Mouse (Mus musculus): Measurements from ENCODE around the gene Gm20388. TPM values are rescaled to one million over a fixed set of nuclear protein-coding genes. Genes with fewer than 3 reads are reported as not detected.
A peak's percentile ranks its signal among the peaks of the same experiment; 100 is the strongest.

The Gm20388 gene
- polyA plus RNA-seq, 1 experiment from 2014 or later = 7.4 TPM

DNA sequence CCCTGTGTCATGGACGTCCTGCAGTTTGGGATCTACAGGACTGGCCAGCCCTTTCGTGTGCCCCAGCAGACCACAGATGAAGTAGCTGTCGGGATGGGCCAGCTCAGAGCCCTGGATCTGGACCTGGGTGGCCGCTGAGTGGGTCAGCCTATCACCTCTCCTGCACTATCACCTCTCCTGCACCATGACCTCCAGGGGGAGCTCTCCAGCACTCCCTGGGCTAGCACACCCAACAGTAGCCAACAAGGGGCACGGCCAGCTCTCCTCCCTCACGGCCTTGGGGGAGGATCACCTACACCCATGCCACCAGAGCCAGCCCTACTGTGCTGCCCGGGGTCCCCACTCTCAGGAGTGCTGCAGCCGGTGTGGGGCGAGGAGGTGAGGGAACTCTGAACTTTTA lies 1136.8 kb downstream of the Gm20388 start:
- 69% methylated on average over 9 of the region's 9 CpGs for whole genome bisulfite sequencing
- no peak overlapping the region for H3K4me3 ChIP-seq (replicated peaks)
- no peaks in the 10 kb centered on the region for H3K9me3 ChIP-seq (replicated peaks)
- peaks cover 11% of the 10 kb centered on the region for H3K4me1 ChIP-seq
- no peak overlapping the region for H3K27ac ChIP-seq
- H3K27me3 ChIP-seq = peaks cover 55% of the 10 kb centered on the region
- no peak overlapping the region for H3K4me2 ChIP-seq
- H3K36me3 ChIP-seq = no peaks in the 10 kb centered on the region
- ATAC-seq (replicated peaks; ENCODE audit: low FRiP score) = no peak
- no peak overlapping the region for H3K9ac ChIP-seq

DNA sequence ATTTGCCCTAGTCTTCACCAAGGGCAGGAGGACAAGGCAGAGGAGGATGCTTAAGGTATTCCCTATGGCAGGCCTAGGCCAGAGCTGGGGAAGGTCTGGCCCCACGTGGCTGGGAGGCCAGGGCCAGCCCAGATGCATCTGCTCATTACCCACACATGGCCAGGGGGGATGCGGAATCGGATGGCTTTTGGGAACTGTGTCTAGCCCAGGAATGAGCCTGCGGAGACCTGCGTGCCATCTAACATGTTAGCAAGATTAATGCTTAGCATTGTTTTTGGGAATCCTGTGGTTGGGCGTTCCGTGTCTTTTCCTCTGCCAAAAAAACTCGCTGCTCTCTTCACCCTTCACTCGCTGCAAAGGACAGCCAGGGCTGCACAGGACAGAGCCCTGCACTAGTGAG lies 1147.4 kb downstream of the Gm20388 start:
- no peak overlapping the region for H3K4me3 ChIP-seq (replicated peaks)
- no peaks in the 10 kb centered on the region for H3K4me1 ChIP-seq
- no peaks in the 10 kb centered on the region for H3K9me3 ChIP-seq (replicated peaks)
- ATAC-seq (replicated peaks; ENCODE audit: low FRiP score) = no peak
- H3K36me3 ChIP-seq = no peaks in the 10 kb centered on the region
- H3K4me2 ChIP-seq = no peak overlapping the region
- 60% methylated on average over 9 of the region's 9 CpGs for WGBS
- peaks cover 91% of the 10 kb centered on the region for H3K27me3 ChIP-seq
- H3K9ac ChIP-seq = no peak overlapping the region
- no peak overlapping the region for H3K27ac ChIP-seq

DNA sequence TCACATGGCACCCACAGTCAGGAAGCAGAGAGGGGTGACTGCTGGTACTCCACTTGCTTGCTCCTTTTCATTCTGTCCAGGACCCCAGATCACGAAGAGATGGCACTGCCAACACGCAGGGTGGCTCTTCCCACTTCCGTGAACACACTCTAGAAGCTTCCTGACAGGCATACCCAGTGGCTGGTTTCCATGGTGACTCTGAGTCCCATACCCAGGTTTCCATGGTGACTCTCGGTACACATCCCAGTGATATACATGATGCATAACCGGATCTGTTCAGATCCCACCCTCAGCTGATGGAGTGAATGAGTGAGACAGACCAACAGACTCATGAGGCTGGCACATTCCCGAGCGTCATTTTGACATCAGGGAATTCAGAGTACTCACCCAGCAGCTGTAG lies 1148.5 kb downstream of the Gm20388 start:
- 0 out of 2 replicates have a peak, but pooled peaks cover 5% of the 10 kb centered on the region for H3K4me1 ChIP-seq
- no peak overlapping the region for H3K27ac ChIP-seq
- no peak overlapping the region for H3K4me2 ChIP-seq
- no peak overlapping the region for H3K9ac ChIP-seq
- no peak overlapping the region for H3K4me3 ChIP-seq (replicated peaks)
- no peaks in the 10 kb centered on the region for H3K36me3 ChIP-seq
- peaks cover 98% of the 10 kb centered on the region for H3K27me3 ChIP-seq
- no peak for ATAC-seq (replicated peaks; ENCODE audit: low FRiP score)
- no peaks in the 10 kb centered on the region for H3K9me3 ChIP-seq (replicated peaks)
- WGBS = 83% methylated on average over 7 of the region's 7 CpGs

DNA sequence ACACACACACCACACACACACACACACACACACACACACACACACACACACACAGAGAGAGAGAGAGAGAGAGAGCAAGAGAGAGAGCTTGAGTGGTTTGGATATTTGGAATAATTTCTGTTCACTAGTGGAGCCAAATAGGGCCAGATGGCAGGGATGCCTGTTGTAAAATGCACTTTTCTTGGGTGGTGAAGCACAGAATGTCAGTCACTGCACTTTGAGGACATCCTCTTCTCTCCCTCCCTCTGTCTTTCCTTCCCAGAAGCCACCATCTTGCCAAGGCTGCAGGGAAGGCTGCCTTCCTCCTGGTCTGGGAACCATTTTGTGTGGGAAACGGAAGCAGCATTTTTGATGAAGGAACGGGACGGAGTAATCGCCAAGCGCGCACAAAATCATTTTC lies 1151.9 kb downstream of the Gm20388 start:
- WGBS = 80% methylated on average over 6 of the region's 6 CpGs
- peaks cover 98% of the 10 kb centered on the region for H3K27me3 ChIP-seq

DNA sequence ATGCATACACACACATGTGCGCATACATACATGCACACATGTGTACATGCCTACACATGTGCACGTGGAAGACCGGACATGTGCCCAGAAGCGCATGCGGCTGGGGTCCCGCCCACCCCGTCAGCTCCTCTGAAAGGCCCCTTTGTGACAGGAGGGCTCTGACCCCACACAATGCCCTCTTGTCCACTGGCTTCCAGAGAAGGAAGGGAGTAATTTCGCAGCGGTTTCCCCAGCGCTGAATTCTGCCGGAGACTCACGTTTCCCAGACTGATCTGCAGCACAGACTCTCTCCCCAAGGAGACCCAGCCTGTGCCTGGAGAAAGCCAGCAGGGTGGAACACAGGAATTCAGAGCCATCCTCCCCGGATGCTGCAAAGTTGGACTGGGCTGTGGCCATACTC lies 1153.0 kb downstream of the Gm20388 start:
- 49% methylated on average over 13 of the region's 13 CpGs for WGBS
- H3K4me2 ChIP-seq = no peak overlapping the region
- no peaks in the 10 kb centered on the region for H3K36me3 ChIP-seq

More for the DNA sequence above, 1151.9 kb downstream of the Gm20388 start:
- no peak for ATAC-seq (replicated peaks; ENCODE audit: low FRiP score)
- Histone ChIP-seq H3K9ac (no peak overlapping the region), H3K4me1 (0 out of 2 replicates have a peak, but pooled peaks cover 5% of the 10 kb centered on the region), H3K4me2 (no peak overlapping the region), H3K9me3 (replicated peaks) (no peaks in the 10 kb centered on the region), H3K36me3 (no peaks in the 10 kb centered on the region), H3K27ac (no peak overlapping the region), H3K4me3 (replicated peaks) (no peak overlapping the region)

DNA sequence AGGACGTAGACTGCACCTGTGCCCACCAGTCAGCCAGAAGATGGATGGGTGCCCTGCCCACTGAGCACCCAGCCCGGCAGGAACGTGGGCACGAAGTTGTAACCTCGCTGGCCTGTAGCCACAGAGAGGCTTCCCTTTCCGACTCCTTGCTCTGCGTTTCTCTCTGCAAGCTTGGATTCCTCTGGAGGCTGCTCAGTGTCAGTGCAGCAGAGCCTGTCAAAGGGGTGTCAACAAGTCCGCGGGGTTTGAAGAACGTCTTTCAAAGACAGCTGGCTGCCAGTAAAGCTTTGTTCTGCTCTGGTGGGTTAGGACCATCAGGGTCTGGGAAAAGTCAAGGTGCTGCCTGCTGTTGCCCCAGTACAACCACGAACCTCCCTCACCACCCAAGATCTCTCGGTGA lies 1160.8 kb downstream of the Gm20388 start:
- Histone ChIP-seq H3K27ac (no peak overlapping the region), H3K9me3 (replicated peaks) (no peaks in the 10 kb centered on the region), H3K4me2 (no peak overlapping the region), H3K27me3 (peaks cover 98% of the 10 kb centered on the region), H3K9ac (no peak overlapping the region), H3K4me3 (replicated peaks) (no peak overlapping the region), H3K4me1 (peaks cover 26% of the 10 kb centered on the region), H3K36me3 (no peaks in the 10 kb centered on the region)
- 3% methylated on average over 12 of the region's 12 CpGs for WGBS
- ATAC-seq (replicated peaks; ENCODE audit: low FRiP score) = no peak

More for the DNA sequence above, 1153.0 kb downstream of the Gm20388 start:
- H3K27ac ChIP-seq = no peak overlapping the region
- peaks cover 96% of the 10 kb centered on the region for H3K27me3 ChIP-seq
- H3K9ac ChIP-seq = no peak overlapping the region
- no peak overlapping the region for H3K4me3 ChIP-seq (replicated peaks)
- H3K9me3 ChIP-seq (replicated peaks) = no peaks in the 10 kb centered on the region
- no peak for ATAC-seq (replicated peaks; ENCODE audit: low FRiP score)
- H3K4me1 ChIP-seq = 0 out of 2 replicates have a peak, but pooled peaks cover 5% of the 10 kb centered on the region

DNA sequence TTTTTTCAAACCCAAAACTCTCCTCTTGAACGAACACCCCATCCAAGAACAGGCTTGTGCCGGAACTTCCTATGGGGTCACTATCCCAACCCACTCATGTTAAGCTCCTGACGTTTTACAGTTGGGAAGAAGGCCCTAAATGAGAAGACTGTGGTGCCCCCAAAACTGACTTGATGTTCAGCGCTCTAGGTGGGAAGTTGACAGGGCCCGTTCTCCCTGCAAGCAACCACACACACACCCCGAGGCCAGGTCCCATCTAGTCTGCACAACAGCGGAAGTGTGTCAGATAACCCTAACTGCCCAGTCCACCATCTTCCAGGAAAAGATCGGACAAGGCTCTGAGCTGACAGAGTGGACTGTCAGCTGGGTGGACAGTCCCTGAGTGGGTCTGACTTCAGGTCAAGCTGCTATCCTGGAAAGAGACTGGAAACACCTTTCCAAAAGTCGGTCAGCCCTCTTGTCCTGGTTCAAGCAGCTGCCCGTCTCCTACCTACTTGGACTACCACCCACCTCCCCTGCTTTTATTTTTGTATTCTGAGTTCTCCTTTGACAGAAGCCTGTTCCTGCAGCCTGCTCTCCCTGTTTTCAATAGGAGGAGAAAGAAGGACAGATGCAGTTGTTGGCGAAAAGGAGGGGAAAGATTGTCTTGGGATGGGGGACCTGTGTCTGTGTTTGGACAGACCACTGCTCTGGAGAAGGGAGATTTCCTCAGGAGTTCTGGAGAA lies 1161.9 kb downstream of the Gm20388 start:
- WGBS = 9% methylated on average over 11 of the region's 11 CpGs
- Histone ChIP-seq H3K4me3 (replicated peaks) (no peak overlapping the region), H3K36me3 (no peaks in the 10 kb centered on the region), H3K9ac (no peak overlapping the region), H3K27me3 (peaks cover 98% of the 10 kb centered on the region), H3K9me3 (replicated peaks) (no peaks in the 10 kb centered on the region), H3K4me1 (peaks cover 26% of the 10 kb centered on the region), H3K4me2 (no peak overlapping the region), H3K27ac (no peak overlapping the region)
- no peak for ATAC-seq (replicated peaks; ENCODE audit: low FRiP score)

DNA sequence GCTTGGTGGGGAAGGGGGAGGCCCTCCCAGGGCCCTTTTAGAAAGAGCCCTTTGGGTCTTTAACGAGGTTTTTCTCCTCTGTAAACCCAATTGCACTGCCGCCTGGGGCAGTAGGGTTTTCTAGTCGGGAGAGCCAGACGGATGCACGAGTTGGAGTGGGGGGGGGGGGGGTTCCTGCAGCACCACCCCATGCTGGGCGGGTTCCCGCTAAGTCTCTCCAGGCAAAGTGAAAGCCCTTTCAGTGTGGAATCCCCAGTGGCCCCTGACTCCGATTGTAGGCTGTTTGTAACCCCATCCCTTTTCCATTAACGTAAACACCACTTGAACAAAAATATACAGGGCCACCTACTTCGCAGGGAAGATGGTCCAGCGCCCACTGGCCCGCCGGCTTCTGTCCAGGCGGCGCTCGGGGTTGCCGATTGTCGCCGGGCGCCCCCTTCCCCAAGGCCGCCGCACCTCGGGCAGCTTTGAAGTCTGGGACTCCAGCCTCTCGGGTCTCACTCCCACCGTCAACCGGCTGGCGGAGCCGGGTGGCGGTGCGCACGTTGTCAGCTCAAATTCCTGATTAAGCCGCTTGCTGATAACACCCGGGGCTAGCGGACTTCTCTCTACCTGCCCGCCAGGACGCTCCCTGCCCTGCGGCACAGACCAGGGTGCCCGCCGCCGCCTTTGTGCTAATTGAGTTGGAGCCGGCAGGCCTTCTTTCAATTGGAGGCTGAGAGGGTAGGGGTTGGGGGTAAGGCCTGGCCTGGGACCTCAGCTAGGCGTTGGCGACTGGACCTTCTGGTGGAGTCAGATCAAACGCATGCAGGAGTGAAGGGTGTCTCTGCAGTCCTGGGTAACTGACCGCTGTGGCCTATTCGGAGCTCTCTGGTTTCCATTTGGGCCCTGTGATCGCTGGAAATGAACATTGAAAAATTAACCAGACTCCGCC lies 1162.8 kb downstream of the Gm20388 start:
- no peak overlapping the region for H3K9ac ChIP-seq

DNA sequence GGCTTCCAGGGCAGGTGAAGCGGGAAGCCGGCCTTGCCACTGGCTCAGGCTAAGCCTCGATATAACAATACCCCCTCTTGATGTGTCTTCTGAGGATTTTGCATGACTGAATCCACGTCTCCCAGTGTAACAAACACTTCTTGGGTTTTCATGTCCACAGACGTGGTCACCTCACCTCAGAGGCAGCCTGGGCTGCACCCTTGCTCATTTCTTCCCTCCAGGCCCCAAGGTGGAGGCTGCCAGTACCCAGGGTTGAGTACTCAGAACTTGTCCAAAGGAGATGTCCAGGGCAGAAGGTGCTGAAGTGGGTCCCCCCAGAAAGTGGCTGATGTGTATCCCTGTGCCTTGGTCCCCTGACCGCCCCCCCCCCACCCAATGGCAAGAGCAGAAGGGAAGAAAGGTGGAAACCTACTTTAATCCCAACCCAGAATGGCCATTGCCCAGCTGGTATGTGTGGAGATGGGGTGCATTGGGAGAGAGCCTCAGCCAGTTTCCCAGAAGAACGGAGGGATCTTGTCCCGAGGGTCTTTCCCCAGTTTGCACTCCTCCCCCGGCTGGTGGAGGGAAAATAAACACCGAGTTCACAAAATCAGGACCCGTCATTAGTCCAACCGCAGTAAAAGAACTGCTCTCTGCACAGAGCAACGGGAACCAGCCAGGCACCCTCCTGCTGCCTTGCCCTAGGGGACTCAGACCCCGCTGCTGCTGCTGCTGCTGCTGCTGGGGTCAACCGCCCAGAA lies 1163.6 kb downstream of the Gm20388 start:
- H3K4me1 ChIP-seq = peaks cover 26% of the 10 kb centered on the region
- H3K27me3 ChIP-seq = peaks cover 100% of the 10 kb centered on the region
- H3K9ac ChIP-seq = no peak overlapping the region
- no peak overlapping the region for H3K27ac ChIP-seq
- WGBS = 3% methylated on average over 15 of the region's 15 CpGs
- H3K4me3 ChIP-seq (replicated peaks) = no peak overlapping the region
- H3K9me3 ChIP-seq (replicated peaks) = no peaks in the 10 kb centered on the region
- no peak for ATAC-seq (replicated peaks; ENCODE audit: low FRiP score)
- no peaks in the 10 kb centered on the region for H3K36me3 ChIP-seq
- H3K4me2 ChIP-seq = no peak overlapping the region

More for the DNA sequence above, 1162.8 kb downstream of the Gm20388 start:
- Histone ChIP-seq H3K36me3 (no peaks in the 10 kb centered on the region), H3K27me3 (peaks cover 100% of the 10 kb centered on the region), H3K4me1 (peaks cover 26% of the 10 kb centered on the region), H3K4me3 (replicated peaks) (peak overlapping the region; percentile 18; the same call in 1 of the 2 replicates), H3K27ac (no peak overlapping the region), H3K9me3 (replicated peaks) (no peaks in the 10 kb centered on the region), H3K4me2 (peak overlapping the region; percentile 35)
- 1% methylated on average over 48 of the region's 48 CpGs for WGBS
- ATAC-seq (replicated peaks; ENCODE audit: low FRiP score) = no peak

DNA sequence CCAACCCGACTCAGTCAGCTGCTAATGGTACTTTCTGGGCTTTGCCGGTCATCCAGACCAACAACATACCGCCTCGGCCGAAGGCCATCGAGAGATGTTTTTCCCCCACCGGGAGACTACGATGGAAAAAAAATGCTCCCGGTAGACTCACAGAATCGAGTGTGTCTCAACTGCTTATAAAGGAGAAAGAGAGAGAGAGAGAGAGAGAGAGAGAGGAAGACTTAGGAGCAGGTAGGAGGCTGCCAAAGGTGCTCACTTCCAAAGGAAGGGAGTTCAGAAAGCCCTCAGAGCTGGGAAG lies 1164.2 kb downstream of the Gm20388 start:
- no peak overlapping the region for H3K9ac ChIP-seq
- WGBS = 1% methylated on average over 10 of the region's 10 CpGs

DNA sequence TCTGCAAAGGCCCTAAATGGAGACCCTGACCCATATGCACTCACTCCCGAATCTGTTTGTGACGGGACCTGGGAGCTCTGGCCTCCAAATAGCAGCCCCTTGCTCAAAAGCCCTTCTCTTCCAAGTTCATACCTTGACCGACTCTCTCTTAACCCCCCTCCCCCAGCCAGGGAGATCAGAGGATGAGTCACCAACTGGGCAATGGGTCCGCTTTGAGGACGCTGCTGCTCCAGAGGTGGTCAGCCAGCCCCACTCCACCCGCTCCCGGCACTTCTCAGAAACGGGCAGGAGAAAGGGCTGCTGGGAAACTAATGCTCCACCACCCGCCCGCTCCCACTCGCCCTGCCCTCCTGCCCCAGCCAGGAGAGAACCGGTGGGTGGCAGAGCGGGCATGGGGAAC lies 1165.3 kb downstream of the Gm20388 start:
- Histone ChIP-seq H3K4me1 (peaks cover 33% of the 10 kb centered on the region), H3K4me2 (no peak overlapping the region), H3K9ac (no peak overlapping the region), H3K27me3 (peaks cover 100% of the 10 kb centered on the region), H3K27ac (no peak overlapping the region), H3K9me3 (replicated peaks) (no peaks in the 10 kb centered on the region), H3K36me3 (no peaks in the 10 kb centered on the region), H3K4me3 (replicated peaks) (no peak overlapping the region)
- no peak for ATAC-seq (replicated peaks; ENCODE audit: low FRiP score)
- under 1% methylated on average over 13 of the region's 13 CpGs for WGBS

More for the DNA sequence above, 1164.2 kb downstream of the Gm20388 start:
- H3K27me3 ChIP-seq = peaks cover 100% of the 10 kb centered on the region
- H3K36me3 ChIP-seq = no peaks in the 10 kb centered on the region
- H3K4me3 ChIP-seq (replicated peaks) = no peak overlapping the region
- H3K4me1 ChIP-seq = peaks cover 26% of the 10 kb centered on the region
- ATAC-seq (replicated peaks; ENCODE audit: low FRiP score) = no peak
- no peaks in the 10 kb centered on the region for H3K9me3 ChIP-seq (replicated peaks)
- H3K27ac ChIP-seq = no peak overlapping the region
- H3K4me2 ChIP-seq = no peak overlapping the region

DNA sequence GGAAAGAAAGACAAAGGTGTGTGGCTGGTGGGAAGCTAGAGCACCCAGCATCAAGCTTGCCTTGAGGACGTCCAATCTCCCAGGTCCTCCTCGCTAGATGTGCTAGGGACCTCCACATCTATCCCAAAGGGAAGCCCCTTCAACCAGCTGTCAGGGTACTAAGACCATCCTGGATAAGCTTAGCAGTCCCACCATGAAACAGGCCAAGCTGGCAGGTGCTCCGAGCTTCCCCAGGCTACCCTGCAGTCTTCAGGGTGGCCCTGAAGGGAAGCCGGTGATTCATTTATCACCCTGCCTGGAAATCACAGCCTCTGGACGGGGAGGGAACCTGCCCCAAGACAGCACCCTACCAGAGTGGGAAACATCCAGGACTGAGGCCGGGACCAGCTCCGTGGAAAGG lies 1165.9 kb downstream of the Gm20388 start:
- no peak overlapping the region for H3K4me3 ChIP-seq (replicated peaks)
- 5% methylated on average over 7 of the region's 7 CpGs for WGBS

More for the DNA sequence above, 1165.9 kb downstream of the Gm20388 start:
- Histone ChIP-seq H3K9me3 (replicated peaks) (no peaks in the 10 kb centered on the region), H3K4me1 (peaks cover 29% of the 10 kb centered on the region), H3K4me2 (no peak overlapping the region), H3K27ac (no peak overlapping the region), H3K27me3 (peaks cover 100% of the 10 kb centered on the region), H3K36me3 (no peaks in the 10 kb centered on the region), H3K9ac (no peak overlapping the region)
- no peak for ATAC-seq (replicated peaks; ENCODE audit: low FRiP score)
